Mouse (Mus musculus) erythroid progenitor cell, adult 5-6 weeks (primary cell): ENCODE measurements around the gene Ripk3. TPM values are rescaled to one million over a fixed set of nuclear protein-coding genes. Genes with fewer than 3 reads are reported as not detected.

ENCODE experiments used
- ATAC-seq: replicated peaks from 2 replicates; pipeline ENCODE4 v1.8.0; 2016; ENCODE audit warnings: moderate number of reproducible peaks, mild to moderate bottlenecking, moderate TSS enrichment, inconsistent platforms; ENCODE audit not compliant: poor library complexity, low FRiP score, severe bottlenecking
- total RNA-seq, 2 experiments: library from RNA; stranded (forward) in 1 of 2; stranded (reverse) in 1 of 2; fragments of 150-400 nt in 1 of 2; fragments of 186-747, 209-891 nt in 1 of 2; gene quantifications; 2 replicates each; pipeline versions ENCODE4 v1.2.3 to v1.2.4; 2015 to 2017; ENCODE audit warnings: low replicate concordance in 2 of 2

The Ripk3 gene
- total RNA-seq, 2 experiments from 2014 or later, result 18.4 to 33.1 TPM

DNA sequence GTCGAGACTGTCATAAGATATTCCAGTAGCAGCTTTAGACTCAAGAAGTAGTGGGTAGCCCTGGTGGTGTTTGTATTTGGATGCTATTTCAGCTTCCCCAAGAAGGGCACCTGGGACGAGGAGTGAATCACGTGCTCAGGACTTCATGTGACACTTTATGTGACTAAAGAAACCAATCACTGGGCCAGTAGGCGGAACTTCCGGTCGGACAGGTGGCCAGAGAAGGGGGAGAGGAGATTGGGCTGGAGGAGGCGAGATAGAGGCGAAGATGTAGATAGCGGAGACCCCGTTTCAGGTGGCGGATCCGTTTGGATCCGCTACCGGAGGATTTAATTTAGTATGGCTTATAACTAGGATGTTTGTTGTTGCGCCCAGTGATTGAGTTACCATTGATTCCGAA, 26.2 kb upstream of the Ripk3 start:
- ATAC-seq, result no peak

DNA sequence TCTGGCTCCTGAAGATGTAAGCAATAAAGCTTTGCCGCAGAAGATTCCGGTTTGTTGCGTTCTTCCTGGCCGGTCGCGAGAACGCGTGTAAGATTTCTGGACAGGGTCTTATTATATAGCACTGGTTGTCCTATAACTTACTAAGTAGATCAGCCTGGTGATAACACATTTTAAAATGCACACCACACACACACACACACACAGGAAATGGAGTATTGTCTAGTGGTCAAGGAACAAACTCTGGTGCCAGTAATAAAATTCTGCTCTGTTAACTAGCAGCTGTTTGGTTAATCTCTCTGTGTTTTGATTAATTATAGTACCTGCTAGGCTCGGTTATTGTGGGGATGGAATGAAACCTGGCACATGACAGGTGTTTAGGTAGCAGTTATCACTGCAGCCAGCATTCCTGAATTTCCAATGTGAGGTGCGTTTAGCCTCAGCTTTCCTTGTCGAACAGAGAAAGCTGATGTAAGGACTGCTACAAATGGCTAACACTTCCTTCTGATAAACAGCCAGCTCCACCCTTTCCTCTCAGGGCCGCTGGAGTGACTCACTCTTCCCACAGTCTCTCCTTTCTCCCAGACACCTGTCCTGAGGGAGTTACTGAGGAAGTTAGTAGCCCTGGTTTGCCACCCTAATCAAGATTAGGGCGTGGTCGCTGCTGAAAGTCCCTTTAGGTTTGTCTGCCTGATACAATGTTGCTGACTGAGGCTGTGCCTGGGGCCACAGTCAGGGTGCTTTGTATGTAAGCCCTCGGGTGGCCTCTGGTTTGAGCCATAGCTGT, 6.9 kb upstream of the Ripk3 start:
- ATAC-seq, result no peak

DNA sequence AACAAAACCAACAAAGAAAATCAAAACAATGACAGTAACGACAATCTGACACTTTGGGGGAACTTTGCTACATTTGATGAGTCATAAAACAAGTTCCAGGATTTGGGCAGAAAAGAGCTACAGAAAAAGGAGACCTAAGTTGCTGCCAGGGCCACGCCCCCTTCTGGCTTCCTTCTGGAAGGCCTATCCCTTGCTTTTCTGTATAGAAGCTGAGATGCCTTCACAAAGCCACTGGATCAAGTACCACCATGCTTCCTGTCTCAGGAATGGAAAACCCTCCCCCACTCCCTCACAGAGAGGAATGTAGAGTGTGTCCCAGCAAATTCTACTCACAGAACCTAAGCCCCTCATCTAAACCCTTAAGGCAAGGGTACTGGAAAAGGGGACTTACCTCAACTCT, 5.3 kb upstream of the Ripk3 start:
- no peak for ATAC-seq

DNA sequence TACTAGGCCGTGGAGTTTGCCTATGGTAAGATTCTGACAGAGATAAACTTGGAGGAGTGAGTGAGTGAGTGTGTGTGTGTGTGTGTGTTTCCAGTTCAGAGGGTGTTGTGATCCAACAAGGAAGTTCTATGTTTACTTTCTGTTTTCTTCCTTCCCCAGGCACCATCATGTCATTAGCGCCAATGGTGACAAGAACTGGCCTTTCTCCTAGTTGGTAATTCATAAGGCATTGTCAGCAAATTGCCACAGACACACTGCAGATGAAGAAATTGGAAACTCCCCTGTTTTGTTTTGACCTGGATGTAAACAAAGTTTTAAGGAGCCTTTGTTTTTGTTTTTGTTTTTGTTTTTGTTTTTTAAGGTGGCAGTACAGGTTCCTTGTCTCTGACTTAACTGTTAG, 4.8 kb upstream of the Ripk3 start:
- ATAC-seq, result no peak

DNA sequence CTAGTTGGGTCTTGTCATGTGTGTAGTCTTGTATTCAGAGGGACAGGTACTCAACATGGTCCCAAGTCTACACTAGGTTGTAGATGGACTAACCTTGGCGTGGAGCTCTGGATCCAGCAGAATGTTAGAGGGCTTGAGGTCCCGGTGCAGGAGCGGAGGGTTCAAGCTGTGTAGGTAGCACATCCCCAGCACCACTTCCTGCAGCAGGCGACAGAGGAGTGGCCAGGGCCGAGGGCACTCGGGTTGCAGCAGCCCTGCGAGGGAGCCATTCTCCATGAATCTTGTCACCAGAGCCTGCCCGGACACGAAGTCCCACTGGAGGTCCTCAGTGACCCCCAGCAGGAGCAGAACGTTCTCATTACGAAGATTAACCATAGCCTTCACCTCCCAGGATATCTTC, 934 bp downstream of the Ripk3 start:
- no peak for ATAC-seq

DNA sequence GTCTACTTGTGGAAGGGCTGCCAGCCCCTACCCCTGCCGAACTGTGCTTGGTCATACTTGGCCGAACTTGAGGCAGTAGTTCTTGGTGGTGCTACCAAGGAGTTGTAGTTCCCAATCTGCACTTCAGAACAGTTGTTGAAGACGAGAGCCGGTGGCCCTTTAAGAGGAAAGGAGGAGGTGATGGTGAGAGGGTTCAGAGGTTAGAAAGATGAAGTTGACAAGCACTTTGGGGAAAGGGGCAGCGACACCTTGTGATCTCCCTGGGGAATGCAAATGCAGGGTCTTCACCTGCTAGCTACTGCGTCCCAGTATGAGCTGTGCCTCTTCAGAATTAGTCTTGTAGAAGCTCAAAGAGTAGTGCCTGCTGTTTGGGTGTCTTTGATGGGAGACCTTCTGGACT, 3.5 kb downstream of the Ripk3 start:
- no peak for ATAC-seq

DNA sequence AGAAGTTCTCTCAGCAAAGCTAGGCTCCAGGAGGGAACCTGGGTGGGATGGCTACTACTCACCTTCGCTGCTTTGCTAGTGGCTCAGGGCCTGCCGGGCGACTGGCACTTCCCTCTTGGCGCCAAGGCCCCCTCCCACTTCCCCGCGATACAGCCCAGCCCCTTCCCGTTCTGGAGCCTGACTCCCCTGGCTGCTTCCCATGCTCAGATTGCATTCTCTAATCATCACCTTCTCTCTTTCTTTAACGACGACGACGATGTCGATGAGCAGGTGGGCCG, 4.8 kb downstream of the Ripk3 start, which contains the start of gene Adcy4:
Adcy4 (minus strand) TSS at position 138 of the 278 bp plus-strand sequence.
- no peak for ATAC-seq

DNA sequence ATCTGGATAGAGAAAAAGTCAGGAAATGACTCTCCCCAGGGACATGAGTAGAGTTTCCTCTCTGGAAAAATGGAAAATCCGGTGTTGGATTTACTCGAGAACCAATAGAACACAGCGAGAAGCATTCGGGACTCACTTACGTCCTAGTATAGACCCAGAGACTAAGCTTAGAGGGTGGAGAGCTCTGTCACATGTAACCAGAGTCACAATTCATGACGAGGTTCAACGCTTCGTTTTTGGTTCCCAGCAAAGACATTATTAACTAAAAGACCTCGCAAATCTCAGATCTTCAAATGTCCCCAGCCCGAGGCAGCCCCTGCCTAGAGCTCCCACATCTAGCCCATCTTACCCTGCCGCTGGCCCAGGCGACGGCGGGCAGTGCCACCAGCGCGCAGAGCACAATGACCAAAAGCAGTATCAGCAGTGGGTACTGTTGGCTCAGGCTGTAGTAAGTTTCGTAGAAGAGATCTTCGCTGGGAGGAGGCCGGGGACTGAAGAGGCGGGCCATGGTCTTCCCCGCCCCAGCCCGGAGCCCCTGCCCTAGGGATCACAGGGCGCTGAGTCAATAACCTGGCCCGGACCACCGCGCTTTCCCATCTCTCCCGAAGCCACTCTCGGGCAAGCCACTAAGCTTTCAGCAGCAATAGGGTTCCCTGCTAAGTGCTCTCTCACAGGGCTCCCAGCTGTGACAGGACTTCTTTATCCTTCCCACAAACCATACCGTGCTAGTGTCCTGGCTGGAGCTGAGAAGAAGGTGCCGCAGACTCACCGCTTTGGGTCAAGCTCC, 5.3 kb downstream of the Ripk3 start:
- no peak for ATAC-seq

DNA sequence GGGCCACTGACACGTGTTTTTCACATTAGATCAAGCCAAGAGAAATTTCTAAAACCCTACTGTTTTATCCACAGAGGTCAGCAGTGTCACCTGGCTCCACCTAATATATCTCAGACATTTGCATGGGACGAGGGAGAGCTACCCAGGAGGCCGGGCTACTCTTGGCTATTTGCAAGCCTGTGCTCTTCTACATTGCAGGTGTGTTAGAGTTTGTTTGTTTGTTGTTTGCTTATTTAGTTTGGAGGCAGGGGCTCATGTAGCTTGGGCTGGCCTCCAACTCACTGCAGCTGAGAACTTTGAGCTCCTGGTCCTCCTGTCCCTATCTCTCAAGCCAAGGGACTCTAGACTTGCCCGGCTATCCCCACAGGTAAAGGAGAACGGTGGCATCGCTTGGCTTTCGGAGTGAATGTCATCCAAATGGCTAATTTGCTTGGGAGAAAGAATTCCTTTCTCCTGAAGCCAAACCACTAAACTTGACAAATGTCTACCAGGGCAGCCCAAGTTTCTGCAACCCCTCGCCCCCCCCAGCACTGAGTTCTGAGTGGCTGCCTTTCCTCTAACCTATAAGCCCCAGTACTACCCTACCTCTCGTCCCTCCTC, 6.2 kb downstream of the Ripk3 start:
- no peak for ATAC-seq

DNA sequence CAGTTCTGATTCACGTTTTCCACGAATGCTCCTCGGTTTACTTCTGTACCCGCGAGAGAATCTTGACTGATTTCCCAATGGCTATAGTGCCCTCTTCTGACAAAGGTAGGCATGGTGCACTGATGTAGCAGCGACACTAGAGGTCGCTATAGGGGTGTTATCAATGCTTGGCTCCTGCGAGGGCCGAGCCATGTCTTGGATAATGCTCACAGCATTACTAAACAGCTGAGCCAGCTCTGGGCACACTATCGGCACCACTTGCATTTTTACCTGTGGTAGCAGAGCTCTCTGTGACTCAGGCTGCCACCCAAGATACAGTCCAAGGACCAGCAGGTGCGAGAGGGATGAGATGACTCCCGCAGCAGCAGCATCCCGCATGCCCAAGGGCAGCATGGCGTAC, 7.4 kb downstream of the Ripk3 start:
- ATAC-seq, result no peak

DNA sequence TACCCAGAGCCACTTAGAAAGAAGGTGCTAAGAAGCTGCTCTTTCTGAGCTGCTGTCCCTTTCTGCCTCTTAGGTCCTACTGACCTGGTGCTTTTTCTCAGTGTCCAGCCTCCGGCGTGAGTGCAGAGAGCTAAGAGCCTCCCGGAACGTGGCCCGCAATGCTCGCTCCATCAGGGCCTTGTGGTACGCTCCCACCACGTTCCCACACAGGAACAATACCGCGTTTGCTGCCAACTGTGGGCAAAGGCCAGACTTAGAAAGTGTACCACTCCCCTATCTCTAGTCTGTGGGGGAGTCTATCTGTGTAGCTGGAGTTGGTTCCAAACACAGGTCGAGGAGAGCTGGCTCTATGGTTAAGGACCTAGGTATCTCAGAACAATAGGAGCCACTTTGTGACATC, 7.9 kb downstream of the Ripk3 start:
- ATAC-seq, result no peak

DNA sequence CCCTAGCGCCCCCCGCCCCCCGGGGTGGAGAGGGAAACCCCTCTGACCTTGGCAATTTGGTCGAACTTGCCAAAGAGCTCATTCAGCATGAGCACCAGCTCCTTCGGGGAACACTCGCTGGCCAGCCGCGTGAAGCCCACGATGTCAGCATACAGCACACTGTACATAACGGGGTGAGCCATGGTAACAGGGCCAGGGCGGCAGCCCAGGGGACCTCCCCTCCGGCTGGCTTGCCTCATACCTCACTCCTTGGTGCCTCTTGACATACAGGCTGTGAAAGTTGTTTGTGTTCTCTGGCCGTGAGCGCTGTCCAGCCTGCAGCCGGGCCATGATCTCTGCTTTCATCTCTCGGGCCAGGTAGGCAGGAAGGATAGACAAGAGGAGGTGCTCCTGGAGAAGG, 9.0 kb downstream of the Ripk3 start:
- ATAC-seq, result no peak

DNA sequence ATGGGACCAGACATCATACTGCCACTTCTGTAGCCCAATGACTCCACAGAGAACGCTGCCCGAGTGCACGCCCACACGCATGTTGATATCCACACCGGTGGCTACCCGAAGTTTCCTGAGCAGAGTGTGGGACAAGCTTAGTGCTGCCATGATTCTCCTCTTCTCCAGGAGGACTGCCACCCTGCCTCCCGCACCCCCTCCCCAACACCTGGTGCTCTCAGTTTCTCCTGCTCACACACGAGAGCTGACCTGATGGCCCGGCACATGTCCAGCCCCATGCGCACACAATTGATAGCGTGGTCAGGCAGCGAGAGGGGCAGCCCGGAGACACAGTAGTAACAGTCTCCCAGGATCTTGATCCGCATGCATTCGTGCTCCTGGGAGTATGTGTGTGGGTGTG, 10.0 kb downstream of the Ripk3 start:
- no peak for ATAC-seq

DNA sequence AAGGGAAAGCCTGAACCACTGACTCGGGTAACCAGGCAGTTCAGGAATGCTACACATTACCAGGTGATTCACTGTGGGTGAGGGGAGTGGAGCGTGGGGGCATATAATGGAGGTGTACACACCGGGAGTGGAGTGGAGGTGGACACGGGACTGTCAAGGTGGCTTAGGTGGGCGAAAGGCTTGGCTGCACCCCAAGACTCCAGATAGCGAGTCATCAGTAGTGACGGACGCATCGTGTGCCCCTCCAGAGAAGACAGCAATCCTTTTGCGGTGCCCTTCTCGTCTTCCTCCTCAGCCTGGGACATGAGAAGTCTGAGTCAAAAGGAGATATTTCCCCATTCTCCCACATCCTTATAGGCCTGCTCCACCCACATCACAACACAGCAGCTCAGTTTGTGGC, 10.9 kb downstream of the Ripk3 start:
- ATAC-seq, result no peak

DNA sequence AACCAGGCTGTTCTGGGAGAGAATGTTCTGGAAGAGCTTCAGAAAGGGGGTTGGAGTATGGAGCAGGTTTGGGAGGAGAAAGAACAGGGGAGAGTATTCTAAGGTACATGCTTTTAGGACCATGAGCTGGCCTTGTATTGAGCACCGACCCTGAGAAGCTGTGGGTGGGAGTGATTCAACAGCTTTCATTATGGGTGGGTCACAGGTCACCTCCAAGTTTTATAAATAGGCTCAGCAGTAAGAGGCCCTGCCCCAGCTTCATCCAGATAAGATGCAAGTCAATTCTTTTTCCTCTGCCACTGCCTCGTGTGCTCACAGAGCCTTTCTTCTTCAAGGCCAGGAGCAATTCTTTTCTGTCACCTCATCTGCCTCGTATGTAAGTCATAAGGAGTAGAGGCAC, 11.5 kb downstream of the Ripk3 start:
- ATAC-seq, result no peak

DNA sequence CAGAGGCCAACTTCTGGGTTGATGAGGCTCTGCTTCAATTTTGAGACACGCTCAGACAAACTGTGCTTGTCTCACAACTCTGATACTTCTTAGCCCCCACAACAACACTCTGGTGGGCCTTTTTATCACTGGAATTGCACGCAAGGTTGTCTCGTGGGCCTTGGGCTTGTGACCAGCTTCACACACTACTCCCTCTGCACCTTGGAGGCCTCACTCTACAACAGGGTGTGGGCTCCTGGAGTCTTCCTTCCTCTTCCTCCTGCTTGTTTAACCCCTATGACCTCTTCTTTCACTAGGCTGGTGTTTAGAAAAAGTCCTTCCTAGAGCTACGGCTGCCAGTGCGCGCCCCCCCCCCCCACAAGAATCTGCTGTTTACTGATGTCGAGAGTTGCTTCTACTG, 12.0 kb downstream of the Ripk3 start:
- no peak for ATAC-seq

DNA sequence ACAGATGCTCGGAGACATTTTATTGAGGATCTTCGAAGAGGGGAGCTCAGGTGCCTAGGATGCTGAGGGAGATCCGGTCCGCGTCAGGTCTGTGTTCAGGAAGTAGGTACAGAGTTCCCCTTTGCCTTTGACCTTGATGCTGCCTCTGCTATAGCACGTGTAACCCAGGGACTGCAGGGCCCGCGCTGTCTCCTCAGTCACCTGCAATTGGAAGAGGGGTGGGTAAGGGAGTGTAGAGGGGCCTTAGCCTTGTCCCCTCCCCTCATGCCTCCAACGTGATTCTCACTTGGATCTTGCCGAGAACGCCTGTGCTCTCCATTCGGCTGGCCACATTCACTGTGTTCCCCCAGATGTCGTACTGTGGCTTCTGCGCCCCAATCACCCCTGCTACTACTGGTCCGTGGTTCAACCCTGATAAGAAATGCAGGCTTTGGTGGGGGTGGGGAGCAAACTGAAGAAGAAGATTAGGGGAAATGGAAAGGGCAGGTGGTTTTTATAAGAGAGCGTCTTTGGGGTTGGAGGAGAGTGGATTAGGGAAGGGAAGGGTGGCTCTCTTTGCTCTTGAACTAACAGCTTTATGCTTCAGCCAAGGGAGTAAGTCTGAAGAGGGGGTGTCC, 19.5 kb downstream of the Ripk3 start:
- no peak for ATAC-seq

DNA sequence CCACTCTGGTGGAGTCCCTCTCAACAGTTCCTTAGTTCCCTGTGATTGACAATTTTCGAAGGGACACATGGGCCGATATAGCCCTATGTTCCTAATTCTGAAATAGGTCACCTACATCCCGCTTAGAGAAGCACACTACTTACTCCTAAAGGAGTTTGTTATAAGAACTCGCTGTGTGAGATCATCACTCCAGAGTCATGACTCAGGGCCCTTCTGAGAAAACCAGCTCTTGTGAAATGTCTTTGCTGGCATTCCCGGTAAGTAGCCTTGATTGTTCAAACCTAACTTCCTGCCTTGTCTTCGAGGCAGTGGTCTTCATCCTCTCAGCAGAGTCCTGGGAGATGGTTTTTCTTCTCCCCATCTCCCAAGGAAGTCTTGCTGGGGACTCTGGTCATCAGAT, 20.1 kb downstream of the Ripk3 start:
- no peak for ATAC-seq

DNA sequence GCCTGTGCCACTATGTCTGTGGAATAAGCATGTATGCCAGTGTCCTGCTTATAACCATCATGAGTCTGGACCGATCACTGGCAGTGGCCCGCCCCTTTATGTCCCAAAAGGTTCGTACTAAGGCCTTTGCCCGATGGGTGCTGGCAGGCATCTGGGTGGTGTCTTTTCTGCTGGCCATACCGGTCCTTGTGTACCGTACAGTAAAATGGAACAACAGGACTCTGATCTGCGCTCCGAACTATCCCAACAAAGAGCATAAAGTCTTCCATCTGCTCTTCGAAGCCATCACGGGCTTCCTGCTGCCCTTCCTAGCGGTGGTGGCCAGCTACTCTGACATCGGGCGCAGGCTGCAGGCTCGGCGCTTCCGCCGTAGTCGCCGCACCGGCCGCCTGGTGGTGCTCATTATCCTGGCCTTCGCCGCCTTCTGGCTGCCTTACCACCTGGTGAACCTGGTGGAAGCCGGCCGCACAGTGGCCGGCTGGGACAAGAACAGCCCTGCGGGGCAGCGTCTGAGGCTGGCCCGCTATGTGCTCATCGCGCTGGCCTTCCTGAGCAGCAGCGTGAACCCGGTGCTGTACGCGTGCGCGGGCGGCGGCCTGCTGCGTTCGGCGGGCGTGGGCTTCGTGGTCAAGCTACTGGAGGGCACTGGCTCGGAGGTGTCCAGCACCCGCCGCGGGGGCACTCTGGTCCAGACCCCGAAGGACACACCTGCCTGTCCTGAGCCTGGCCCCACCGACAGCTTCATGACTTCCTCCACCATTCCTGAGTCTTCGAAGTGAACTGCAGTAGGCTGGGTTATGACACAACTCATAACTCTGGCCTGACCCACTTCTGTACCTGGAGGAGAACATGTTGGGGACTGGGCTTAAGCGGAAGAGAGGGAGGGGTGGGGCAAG, 20.9 kb downstream of the Ripk3 start:
- ATAC-seq, result no peak

DNA sequence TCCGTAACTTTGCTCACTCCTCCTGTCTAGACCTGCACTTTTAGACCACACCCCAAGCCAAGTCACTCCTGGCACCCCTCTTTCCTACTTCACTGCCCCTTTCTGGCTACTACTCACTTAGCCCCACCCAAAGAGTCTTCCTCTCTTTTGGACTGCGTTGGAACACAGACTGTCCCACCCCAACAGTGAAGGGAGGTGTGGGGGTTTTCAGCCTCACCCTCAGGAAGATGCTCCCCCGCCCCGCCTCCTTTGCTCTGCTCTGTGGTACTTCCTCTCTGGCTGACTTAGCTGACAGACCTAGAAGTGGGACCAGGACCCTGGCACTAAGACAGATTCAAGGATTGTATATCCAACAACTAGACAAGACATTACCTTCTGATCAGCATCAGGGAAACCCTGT, 23.0 kb downstream of the Ripk3 start, which contains the start of gene Ltb4r1:
Ltb4r1 (plus strand) TSS at position 267 of the 400 bp plus-strand sequence.
- no peak for ATAC-seq
